Mouse (Mus musculus) hindlimb bud, embryonic 11.5 days (tissue): ENCODE results near the gene Ppp2r5a.

Experiments
- DNase-seq: peaks from one replicate; pipeline ENCODE4 v3.0.0-alpha.2; 2012; ENCODE audit warnings: low read depth, low spot score; ENCODE audit errors: extremely low spot score

Gene Ppp2r5a

DNA sequence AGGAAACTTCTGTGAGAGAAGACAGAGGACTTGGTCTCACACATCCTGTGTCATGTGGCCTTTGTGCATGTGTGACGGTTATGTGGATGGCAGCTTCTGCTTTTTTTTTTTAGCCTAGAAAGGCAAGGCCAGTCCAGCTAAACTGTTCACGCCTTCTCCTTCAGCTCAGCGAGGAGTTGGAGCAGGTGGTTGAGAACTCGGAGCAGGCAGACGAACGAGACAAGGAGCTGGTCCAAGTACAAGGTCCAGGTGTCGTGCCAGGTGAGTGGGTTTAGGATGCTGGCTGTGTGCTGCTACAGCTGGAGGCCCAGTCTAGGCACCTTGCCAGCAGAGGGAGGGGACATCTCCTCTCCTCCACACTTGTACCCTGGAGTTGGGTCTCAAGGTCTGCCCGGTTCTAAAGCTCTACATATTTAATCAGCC, 75.0 kb downstream of the Ppp2r5a start:
- no peak for DNase-seq

DNA sequence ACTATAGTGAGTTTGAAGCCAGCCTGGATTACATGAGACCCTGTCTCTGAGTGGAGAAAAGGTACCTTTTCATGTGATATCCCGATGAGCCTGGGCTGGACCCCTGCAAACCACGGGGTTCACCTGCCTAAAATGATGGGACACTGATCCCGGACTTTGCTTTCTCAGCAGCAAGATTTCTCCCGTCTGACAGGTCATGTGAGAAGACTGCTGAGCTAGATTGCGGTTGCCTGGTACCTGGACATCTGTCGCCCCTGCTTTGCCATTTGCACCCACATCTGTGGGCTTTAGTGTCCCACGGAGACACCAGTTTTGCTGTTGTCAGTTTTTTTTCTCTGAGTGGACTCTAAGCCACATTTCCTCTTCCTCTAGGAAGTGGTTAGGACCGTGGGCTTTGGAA, 75.8 kb downstream of the Ppp2r5a start:
- DNase-seq: no peak

GRCm38 (mm10) chr1:191326233-191326882, 76.7 kb downstream of the Ppp2r5a start:
- no peak for DNase-seq

DNA sequence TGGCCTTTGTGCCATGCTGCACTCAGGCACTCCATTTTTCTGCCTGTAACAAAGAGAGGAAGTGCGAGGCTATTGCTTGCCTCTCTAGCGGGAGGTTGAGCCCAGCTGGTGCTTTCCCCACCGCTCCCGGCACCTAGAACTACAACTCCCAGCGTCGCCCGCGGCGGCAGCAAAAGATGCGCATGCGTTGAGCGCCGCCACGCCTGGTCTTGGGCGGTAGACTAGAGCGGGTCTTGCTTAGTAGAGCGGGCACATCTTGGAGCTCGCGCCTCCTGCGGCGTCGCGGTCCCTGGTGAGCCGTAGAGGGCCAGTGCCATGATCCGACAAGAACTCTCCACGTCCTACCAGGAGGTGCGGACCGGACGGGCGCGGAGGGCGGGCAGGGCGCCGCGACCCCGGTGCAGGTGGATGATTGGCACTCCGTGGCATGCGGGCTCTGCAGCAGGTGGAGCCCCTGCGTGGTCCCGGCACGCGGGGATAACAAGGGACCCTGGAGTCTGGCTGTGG, 77.3 kb downstream of the Ppp2r5a start, which contains the start of gene Tmem206:
Gene Tmem206, plus strand, starts transcription at position 187 of the 507 bp plus-strand sequence.
- peak; percentile 82 for DNase-seq

- no peak for DNase-seq
These were observed 78.1 kb downstream of the Ppp2r5a start for GRCm38 (mm10) chr1:191324733-191325590.

DNA sequence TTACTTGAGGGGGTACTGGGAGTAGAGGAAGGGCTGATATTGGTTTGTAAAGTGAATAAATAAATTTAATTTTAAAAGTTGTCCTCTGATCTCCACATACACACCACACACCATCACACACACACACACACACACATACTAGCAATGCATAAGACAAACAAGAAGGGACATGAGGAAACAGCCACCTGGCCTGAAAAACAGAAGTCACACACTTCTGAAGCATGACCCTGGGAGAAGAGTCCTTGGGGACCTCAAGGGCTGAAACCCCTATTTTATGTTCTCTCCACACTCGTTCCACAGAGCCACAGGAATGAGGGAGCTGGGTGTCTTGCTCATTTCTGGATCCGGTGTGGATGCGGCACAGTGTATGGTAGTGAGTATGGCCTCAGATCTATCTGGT, 79.7 kb downstream of the Ppp2r5a start:
- no peak for DNase-seq

DNA sequence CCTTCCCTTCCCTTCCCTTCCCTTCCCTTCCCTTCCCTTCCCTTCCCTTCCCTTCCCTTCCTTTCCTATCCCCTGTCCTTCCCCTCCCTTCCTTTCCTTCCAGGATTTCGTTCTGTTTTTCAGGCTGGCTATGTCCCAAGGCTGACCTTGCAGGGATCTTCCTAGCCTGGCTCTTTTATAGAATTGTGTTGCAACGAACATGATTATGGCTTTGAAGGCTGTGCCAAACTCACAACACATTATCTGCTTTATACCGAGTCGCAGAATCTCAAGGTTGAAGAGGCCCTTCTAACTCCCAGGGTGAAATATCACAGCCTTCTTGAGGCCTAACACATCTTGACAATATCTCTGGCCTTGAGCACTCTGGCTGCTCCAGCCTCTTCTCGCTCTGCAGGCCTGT, 84.4 kb downstream of the Ppp2r5a start:
- DNase-seq: no peak

- DNase-seq: no peak
These were observed 85.4 kb downstream of the Ppp2r5a start, which contains the start of gene Nenf for GRCm38 (mm10) chr1:191317591-191318196. Gene Nenf, minus strand, starts transcription at chr1:191318194.

GRCm38 (mm10) chr1:191316818-191317217, 86.3 kb downstream of the Ppp2r5a start:
- no peak for DNase-seq

DNA sequence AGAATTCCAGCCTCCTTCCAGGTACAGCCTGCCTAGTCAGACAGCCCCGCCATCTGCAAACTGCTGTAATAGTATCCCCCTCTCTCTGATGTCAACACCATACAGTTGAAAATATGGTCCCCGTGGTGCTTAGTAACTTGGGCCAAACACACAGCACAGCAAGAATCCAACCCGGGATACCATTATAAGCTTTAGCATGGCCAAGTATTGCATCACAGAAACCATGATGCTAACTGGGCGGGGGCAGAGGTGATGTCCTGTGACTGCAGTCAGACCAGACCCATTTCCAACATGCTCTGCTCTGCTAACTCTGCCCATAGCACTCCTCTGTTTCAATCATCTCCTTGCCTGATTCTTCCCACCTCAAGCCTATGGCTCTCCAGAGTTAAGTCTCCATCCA, 89.1 kb downstream of the Ppp2r5a start:
- no peak for DNase-seq

DNA sequence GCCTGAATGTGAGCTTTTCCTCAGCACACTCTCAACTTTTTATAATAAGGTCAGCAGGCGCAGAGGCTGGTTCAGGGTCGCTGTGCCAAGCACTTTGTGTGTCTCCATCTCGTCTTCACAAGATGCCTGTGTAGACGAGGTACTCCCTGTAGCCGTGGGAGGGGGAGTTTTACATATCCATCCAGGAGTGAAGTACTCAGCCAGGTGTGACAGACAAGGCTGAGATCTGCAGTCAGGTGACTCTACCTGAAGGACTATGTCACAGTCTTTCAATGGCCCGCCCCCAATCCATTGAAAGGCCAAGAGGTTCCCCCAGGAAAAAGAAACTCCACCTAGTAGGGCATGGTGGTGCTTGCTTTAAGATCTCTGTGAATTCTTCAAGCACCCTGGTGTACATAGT, 89.9 kb downstream of the Ppp2r5a start:
- DNase-seq: no peak

DNA sequence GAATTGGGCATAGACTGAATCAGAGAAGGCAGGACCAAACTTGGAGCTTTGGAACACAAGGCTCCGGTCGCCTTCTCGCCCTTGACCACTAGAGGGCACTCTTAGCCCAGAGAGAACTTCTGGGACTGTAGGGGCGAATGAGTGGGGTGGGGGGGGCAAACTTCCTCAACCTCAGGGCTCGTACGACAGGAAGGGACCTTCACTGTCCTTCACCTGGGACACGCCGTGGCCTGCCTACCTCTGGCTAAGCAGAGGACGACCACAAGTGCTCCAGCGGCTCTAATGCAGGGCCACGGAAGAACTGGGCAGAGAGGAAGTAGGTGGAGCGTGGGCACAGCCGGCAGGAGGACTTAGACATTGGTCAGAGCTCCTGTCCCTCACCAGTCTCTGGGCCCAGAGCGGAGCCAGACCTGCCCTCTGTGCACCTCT, 90.5 kb downstream of the Ppp2r5a start:
- DNase-seq: no peak

DNA sequence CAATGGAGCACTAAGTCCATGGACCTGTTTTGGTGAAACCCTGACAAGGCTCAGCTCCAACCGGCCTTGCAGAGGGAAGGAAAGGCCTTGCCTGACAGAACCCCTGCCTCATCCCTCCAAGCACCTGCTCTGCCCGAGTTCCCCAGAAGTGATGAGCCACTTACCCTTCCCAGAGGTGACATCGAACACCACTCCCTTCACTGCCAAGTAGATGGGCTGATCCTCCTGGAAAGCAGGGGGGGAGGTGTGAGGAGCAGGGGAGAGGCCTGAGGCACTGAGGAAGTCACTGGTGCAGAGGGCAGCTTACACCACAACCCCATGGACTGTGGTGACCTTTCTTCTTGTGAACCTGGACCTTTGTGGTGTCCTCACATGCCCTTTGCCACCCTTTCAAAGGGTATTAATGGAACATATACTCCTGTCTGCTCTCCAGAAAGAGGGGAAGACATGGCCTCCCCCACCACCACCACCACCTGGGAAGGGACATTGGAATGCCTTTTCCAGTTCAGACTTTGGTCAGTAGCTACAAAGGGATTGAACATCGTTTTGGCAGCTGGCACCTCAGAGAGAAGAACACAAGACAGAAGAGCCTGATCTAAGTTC, 91.7 kb downstream of the Ppp2r5a start:
- no peak for DNase-seq

DNA sequence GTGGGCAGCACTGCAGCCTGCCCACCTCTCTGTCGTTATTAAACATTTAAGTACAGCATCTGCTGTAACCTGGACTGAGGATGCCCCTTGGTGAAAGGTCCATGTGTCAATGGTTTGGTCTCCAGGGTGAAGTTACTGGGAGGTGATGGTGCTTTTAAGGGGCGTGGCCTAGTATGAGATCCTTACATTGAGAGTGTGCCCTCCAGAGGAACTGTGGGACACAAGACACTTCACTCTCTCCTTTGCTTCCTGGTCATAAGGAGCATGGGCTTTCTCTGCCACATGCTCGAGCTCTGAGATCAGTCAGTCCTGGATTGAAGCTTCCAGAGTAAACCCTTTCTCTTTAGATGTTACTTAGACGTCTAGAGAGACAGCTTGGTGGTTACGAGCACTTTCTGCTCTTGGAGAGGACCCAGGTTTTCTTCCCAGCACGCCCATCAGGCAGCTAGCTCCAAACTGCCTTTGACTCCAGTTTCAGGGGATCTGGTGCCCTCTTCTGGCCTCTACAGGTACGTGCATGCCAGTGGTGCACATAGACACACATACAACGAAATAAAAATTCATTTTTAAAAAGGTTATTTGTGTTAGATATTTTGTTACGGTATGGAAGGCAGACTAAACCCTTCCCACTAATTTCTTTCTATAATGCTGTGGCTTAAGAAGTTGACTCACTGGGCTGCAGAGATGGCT, 95.2 kb downstream of the Ppp2r5a start:
- no peak for DNase-seq

- no peak for DNase-seq
These were observed 96.8 kb downstream of the Ppp2r5a start for GRCm38 (mm10) chr1:191306316-191306715.

- no peak for DNase-seq
These were observed 97.5 kb downstream of the Ppp2r5a start for GRCm38 (mm10) chr1:191305610-191306009.

DNA sequence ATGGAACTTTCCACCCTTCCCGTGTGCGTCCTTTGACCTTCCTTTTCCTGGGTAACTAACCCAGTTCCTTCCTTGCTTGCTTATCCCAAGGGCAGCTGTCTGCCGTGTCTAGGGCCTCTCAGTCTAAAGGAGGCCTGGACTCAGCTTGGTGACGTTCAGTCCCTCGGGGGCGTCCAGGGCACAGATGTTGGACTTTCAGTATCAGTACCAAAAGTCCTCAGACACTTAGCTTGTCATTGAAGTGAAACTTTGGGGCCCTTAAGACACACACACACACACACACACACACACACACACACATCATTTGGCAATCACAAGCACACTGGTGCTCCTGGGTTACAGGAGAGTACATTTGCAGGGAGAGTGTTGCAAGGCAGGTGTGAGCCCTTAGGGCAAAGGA, 98.9 kb downstream of the Ppp2r5a start:
- DNase-seq: no peak

- no peak for DNase-seq
These were observed 99.3 kb downstream of the Ppp2r5a start for GRCm38 (mm10) chr1:191303736-191304135.
